Mouse (Mus musculus): Measurements from ENCODE around the gene Slc26a10. TPM values are rescaled to one million over a fixed set of nuclear protein-coding genes. Genes with fewer than 3 reads are reported as not detected.

Slc26a10 gene
- 0.80 and 1.3 TPM in 2 replicates for polyA plus RNA-seq (2014; fragmentation: Nextera tagmentation; extraction: Ambion mirVana)

DNA sequence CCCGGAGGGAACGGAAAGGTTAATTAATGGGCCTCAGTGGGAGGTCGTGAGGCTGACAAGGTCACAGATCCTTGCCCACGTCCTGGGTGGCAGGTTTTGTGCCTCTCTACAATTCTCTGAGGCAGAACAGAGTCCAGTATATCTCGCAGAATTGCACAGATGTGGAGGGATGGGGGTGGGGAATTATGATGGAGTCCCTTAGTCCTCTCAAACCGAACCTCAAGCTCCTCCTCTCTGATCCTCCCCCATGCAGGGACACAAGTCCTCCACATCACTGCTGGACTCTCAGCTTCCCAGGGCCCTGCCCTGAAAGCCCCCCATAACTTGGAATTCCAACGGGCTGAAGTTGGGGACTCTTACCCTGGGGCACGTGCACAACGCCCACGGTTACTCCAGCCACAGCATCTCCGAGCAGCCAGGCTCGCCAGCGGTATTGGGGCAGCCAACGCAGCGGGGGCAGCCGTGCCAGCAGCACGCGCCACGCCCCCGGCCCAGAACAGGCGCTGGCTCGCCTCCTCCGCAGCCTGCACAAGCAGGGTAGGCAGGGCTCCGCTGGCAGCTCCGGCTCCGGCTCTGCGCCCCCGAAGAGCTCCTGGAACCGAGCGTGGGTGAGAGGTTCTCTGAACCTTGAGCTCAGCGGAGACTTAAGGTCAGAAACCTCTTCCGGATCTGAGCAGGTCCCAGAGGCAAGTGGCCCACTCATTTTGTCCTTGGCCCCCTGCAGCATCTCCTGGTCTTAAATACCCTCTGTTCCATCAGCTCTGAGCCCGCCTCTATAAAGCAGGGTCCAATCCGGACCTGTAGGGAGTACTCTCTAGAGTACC, at the start of gene Slc26a10:
Gene Slc26a10 (minus strand): TSS at position 775 of the 824 bp plus-strand sequence.
- WGBS: 2% methylated on average over 34 of the region's 34 CpGs

DNA sequence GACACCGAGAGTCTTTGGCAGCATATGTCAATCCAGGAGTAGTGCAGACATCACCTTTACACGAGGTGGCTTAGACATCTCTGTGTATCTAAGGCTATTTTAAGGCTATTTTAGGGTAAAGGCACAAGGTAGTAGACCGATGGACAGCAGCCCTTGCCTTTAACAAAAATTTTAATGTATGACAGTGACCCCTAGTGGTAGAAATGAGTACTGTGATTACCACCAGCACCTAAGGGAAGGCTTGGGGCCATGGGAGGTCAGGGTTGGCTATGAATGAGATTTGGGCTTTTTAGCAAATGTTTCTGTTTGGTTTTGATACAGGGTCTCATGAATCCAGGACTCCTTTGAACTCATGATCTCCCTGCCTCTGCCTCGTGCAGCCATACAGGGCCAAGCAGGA, 48.5 kb upstream of the Slc26a10 start:
- H3K9ac ChIP-seq (replicated peaks; ENCODE audit: low read depth, low read length): no peak overlapping the region
- H3K4me3 ChIP-seq (ENCODE audit: low read depth, low read length): no peak overlapping the region
- 16% methylated on average over 4 of the region's 4 CpGs for WGBS
- H3K27me3 ChIP-seq (ENCODE audit: control insufficient read depth, insufficient read depth, low read length): no peaks in the 10 kb centered on the region
- no peaks in the 10 kb centered on the region for H3K9me3 ChIP-seq (ENCODE audit: control insufficient read depth, low read length)
- no peak; the same call in 1 of the 2 replicates for ATAC-seq (ENCODE audit: low read depth)
- H3K36me3 ChIP-seq (ENCODE audit: control insufficient read depth, insufficient read depth, low read length): peaks cover 50% of the 10 kb centered on the region
- no peak overlapping the region for H3K4me2 ChIP-seq (ENCODE audit: low read depth, low read length)
- H3K4me1 ChIP-seq (ENCODE audit: control insufficient read depth, insufficient read depth, low read length): no peaks in the 10 kb centered on the region
- no peak overlapping the region for H3K27ac ChIP-seq (ENCODE audit: low read depth, low read length)

More for the DNA sequence above, at the start of gene Slc26a10:
- no peak within 1 kb of the TSS for H3K27ac ChIP-seq (ENCODE audit: low read depth, low read length)
- H3K4me3 ChIP-seq (ENCODE audit: low read depth, low read length): peak within 1 kb of the TSS; percentile 10; the same call in 1 of the 2 replicates
- no peak within 1 kb of the TSS; the same call in 1 of the 2 replicates for H3K9ac ChIP-seq (replicated peaks; ENCODE audit: low read depth, low read length)
- peaks cover 20% of the 10 kb centered on the region for H3K4me1 ChIP-seq (ENCODE audit: control insufficient read depth, insufficient read depth, low read length)
- H3K27me3 ChIP-seq (ENCODE audit: control insufficient read depth, insufficient read depth, low read length): peaks cover 18% of the 10 kb centered on the region
- no peaks in the 10 kb centered on the region for H3K9me3 ChIP-seq (ENCODE audit: control insufficient read depth, low read length)
- peak within 1 kb of the TSS; percentile 35 for H3K4me2 ChIP-seq (ENCODE audit: low read depth, low read length)
- ATAC-seq (ENCODE audit: low read depth): no peak
- H3K36me3 ChIP-seq (ENCODE audit: control insufficient read depth, insufficient read depth, low read length): no peaks in the 10 kb centered on the region

DNA sequence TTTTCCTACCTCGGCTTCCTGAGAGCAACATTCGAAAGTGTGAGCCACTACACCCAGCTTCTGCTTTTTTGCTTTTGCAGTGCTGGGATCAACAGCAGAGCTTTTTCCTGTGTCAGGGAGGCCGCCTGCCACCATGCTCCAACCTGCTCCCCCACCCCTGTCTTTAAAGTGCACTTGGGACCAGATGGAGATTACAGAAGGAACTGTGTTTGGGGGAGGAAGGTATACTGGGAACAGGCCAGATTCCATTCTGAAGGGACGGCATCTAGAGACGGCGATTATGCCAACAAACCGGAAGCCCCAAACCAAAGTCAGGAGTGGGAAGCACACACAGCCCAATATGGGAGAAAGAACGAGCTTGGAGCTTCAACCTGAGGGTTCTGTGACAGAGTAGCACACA, 46.7 kb upstream of the Slc26a10 start:
- no peak overlapping the region for H3K27ac ChIP-seq (ENCODE audit: low read depth, low read length)
- 88% methylated on average over 8 of the region's 8 CpGs for WGBS
- H3K4me3 ChIP-seq (ENCODE audit: low read depth, low read length): no peak overlapping the region
- H3K27me3 ChIP-seq (ENCODE audit: control insufficient read depth, insufficient read depth, low read length): no peaks in the 10 kb centered on the region
- H3K4me2 ChIP-seq (ENCODE audit: low read depth, low read length): no peak overlapping the region
- no peaks in the 10 kb centered on the region for H3K4me1 ChIP-seq (ENCODE audit: control insufficient read depth, insufficient read depth, low read length)
- H3K36me3 ChIP-seq (ENCODE audit: control insufficient read depth, insufficient read depth, low read length): peaks cover 43% of the 10 kb centered on the region
- H3K9me3 ChIP-seq (ENCODE audit: control insufficient read depth, low read length): no peaks in the 10 kb centered on the region
- ATAC-seq (ENCODE audit: low read depth): no peak
- no peak overlapping the region for H3K9ac ChIP-seq (replicated peaks; ENCODE audit: low read depth, low read length)

DNA sequence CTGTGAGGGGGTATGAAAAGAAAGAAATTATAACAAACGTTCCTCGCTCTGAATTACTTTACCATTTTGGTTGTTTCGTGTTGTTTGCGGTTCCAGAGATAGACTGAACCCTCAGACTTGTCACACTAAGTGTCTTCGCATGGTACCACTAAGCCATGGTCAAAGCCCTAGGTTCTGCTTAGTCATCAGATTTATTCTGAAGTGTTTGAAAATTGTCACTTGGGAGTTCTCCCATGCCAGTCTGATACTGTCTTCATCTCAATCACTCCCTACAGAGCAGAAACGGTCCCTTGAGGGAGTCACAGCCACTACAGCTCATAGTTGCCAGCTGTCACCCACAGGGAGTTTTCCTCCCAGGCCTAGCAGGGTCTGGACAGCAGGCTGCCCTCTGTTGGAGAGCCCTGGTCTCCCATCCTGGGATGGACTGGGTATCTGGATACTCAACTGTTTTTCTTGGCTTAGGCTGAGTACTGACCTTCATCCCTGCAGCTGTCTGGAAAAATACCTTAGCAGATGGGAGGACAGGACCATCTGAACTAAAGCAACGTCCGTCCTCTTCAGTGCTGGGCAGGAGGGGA, 46.0 kb upstream of the Slc26a10 start:
- WGBS: 65% methylated on average over 8 of the region's 8 CpGs
- H3K9ac ChIP-seq (replicated peaks; ENCODE audit: low read depth, low read length): no peak overlapping the region
- no peak for ATAC-seq (ENCODE audit: low read depth)
- H3K4me2 ChIP-seq (ENCODE audit: low read depth, low read length): no peak overlapping the region
- H3K4me3 ChIP-seq (ENCODE audit: low read depth, low read length): no peak overlapping the region
- no peaks in the 10 kb centered on the region for H3K27me3 ChIP-seq (ENCODE audit: control insufficient read depth, insufficient read depth, low read length)
- H3K36me3 ChIP-seq (ENCODE audit: control insufficient read depth, insufficient read depth, low read length): peaks cover 38% of the 10 kb centered on the region
- H3K9me3 ChIP-seq (ENCODE audit: control insufficient read depth, low read length): no peaks in the 10 kb centered on the region
- no peaks in the 10 kb centered on the region for H3K4me1 ChIP-seq (ENCODE audit: control insufficient read depth, insufficient read depth, low read length)
- no peak overlapping the region for H3K27ac ChIP-seq (ENCODE audit: low read depth, low read length)

DNA sequence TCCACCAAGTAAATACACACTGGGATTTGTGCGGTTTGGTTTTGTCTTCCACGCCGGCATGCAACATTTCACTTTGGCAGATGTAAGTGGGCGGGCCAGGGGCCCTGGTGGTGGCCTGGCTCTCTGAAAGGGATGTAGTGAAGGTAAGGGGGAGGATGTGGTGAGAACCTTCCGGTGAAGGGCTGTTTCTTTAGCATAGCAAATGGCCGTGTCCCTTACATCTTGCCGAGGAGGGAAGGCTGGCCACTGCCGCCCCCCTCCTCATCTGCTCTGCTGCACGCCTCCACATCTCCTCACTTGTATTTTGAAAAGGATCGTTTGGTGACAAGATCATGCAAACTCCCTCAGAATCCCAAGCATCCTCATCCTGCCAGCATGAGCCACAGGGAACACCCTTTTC, 45.3 kb upstream of the Slc26a10 start:
- H3K4me3 ChIP-seq (ENCODE audit: low read depth, low read length): no peak overlapping the region
- no peaks in the 10 kb centered on the region for H3K4me1 ChIP-seq (ENCODE audit: control insufficient read depth, insufficient read depth, low read length)
- H3K9ac ChIP-seq (replicated peaks; ENCODE audit: low read depth, low read length): no peak overlapping the region
- H3K36me3 ChIP-seq (ENCODE audit: control insufficient read depth, insufficient read depth, low read length): peaks cover 33% of the 10 kb centered on the region
- no peak for ATAC-seq (ENCODE audit: low read depth)
- no peak overlapping the region for H3K27ac ChIP-seq (ENCODE audit: low read depth, low read length)
- no peak overlapping the region for H3K4me2 ChIP-seq (ENCODE audit: low read depth, low read length)
- WGBS: 13% methylated on average over 10 of the region's 10 CpGs
- H3K27me3 ChIP-seq (ENCODE audit: control insufficient read depth, insufficient read depth, low read length): no peaks in the 10 kb centered on the region
- H3K9me3 ChIP-seq (ENCODE audit: control insufficient read depth, low read length): no peaks in the 10 kb centered on the region

DNA sequence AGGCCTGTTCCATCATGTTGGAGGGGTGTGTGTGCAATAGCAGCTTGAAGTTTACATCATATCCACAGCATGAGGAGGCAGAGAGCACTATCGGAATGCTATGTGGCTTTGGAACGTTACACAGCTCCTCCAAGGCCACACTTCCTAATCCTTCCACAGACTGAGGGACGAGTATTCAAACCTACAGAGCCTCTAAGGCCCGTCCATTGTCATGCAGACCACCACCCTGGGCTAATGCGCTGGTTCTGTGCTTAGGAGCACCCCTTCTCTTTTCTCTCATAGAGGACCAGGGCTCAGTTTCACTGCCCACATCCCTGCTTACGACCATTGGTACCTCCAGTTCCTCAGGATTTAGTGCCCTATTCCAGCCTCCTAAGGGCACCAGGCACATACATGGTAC, 44.8 kb upstream of the Slc26a10 start:
- Histone ChIP-seq H3K4me2 (ENCODE audit: low read depth, low read length) (no peak overlapping the region), H3K9me3 (ENCODE audit: control insufficient read depth, low read length) (no peaks in the 10 kb centered on the region), H3K27me3 (ENCODE audit: control insufficient read depth, insufficient read depth, low read length) (no peaks in the 10 kb centered on the region), H3K4me1 (ENCODE audit: control insufficient read depth, insufficient read depth, low read length) (no peaks in the 10 kb centered on the region), H3K4me3 (ENCODE audit: low read depth, low read length) (no peak overlapping the region), H3K9ac (replicated peaks; ENCODE audit: low read depth, low read length) (no peak overlapping the region), H3K36me3 (ENCODE audit: control insufficient read depth, insufficient read depth, low read length) (peaks cover 28% of the 10 kb centered on the region), H3K27ac (ENCODE audit: low read depth, low read length) (no peak overlapping the region)
- ATAC-seq (ENCODE audit: low read depth): no peak
- 26% methylated on average over 6 of the region's 6 CpGs for WGBS

DNA sequence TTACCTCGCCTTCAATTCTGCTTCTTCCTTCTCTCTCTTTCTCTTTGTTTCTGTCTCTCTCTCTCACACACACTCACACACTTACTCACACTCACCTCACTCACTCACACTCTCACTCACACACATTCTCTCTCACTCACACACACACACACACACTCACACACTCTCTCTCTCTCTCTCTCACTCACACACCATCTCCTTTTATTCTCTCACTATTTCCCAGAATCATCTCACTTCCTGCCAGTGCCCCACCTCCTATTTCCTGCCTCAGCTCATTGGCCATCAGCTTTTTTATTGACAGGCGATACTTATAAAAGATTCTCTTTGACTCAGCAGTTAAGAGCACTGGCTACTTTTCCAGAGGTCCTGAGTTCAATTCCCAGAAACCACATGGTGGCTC, 37.9 kb upstream of the Slc26a10 start:
- H3K9me3 ChIP-seq (ENCODE audit: control insufficient read depth, low read length): no peaks in the 10 kb centered on the region
- H3K4me3 ChIP-seq (ENCODE audit: low read depth, low read length): no peak overlapping the region
- H3K9ac ChIP-seq (replicated peaks; ENCODE audit: low read depth, low read length): no peak overlapping the region
- no peak for ATAC-seq (ENCODE audit: low read depth)
- no peaks in the 10 kb centered on the region for H3K27me3 ChIP-seq (ENCODE audit: control insufficient read depth, insufficient read depth, low read length)
- H3K4me1 ChIP-seq (ENCODE audit: control insufficient read depth, insufficient read depth, low read length): no peaks in the 10 kb centered on the region
- WGBS: 87% methylated on average over 2 of the region's 2 CpGs
- H3K27ac ChIP-seq (ENCODE audit: low read depth, low read length): no peak overlapping the region
- no peak overlapping the region for H3K4me2 ChIP-seq (ENCODE audit: low read depth, low read length)
- no peaks in the 10 kb centered on the region for H3K36me3 ChIP-seq (ENCODE audit: control insufficient read depth, insufficient read depth, low read length)

DNA sequence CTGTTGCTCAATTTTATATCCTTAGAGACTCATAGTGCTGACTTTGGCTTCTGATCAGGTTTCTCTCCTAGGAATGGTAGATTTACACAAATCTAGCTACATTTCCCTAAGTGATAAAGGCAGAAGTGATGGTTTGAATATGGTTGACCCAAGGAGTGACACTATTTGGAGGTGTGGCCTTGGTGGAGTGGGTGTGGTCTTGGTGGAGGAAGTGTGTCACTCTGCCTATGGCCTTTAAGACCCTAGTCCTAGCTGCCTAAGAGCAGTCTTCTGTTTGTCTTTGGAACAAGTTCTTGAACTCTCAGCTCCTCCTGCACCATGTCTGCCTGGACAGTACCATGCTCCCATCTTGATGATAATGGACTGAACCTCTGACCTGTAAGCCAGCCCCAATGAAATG, 36.7 kb upstream of the Slc26a10 start:
- Histone ChIP-seq H3K36me3 (ENCODE audit: control insufficient read depth, insufficient read depth, low read length) (no peaks in the 10 kb centered on the region), H3K4me2 (ENCODE audit: low read depth, low read length) (no peak overlapping the region), H3K27ac (ENCODE audit: low read depth, low read length) (no peak overlapping the region), H3K27me3 (ENCODE audit: control insufficient read depth, insufficient read depth, low read length) (no peaks in the 10 kb centered on the region), H3K9ac (replicated peaks; ENCODE audit: low read depth, low read length) (no peak overlapping the region), H3K4me3 (ENCODE audit: low read depth, low read length) (no peak overlapping the region), H3K4me1 (ENCODE audit: control insufficient read depth, insufficient read depth, low read length) (no peaks in the 10 kb centered on the region), H3K9me3 (ENCODE audit: control insufficient read depth, low read length) (no peaks in the 10 kb centered on the region)
- ATAC-seq (ENCODE audit: low read depth): no peak

DNA sequence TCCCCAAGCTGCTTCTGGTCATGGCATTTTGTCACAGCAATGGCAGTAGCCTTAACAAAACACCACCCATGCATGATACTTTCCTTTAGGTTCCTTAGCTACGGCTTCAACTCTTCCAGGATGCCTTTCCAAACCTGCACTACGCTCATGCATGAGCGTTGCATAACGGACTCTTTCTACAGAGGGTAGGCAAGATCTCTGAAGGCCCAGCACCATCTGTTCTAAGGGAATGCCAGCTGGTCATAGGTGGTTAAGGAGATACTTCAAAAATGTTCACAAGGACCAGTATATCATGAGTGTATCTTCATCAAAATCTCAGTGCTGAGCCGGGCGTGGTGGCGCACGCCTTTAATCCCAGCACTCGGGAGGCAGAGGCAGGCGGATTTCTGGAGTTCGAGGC, 36.0 kb upstream of the Slc26a10 start:
- no peaks in the 10 kb centered on the region for H3K27me3 ChIP-seq (ENCODE audit: control insufficient read depth, insufficient read depth, low read length)
- no peaks in the 10 kb centered on the region for H3K36me3 ChIP-seq (ENCODE audit: control insufficient read depth, insufficient read depth, low read length)
- H3K9me3 ChIP-seq (ENCODE audit: control insufficient read depth, low read length): no peaks in the 10 kb centered on the region
- no peak overlapping the region for H3K4me2 ChIP-seq (ENCODE audit: low read depth, low read length)
- ATAC-seq (ENCODE audit: low read depth): no peak
- no peak overlapping the region for H3K9ac ChIP-seq (replicated peaks; ENCODE audit: low read depth, low read length)
- no peaks in the 10 kb centered on the region for H3K4me1 ChIP-seq (ENCODE audit: control insufficient read depth, insufficient read depth, low read length)
- WGBS: 94% methylated on average over 11 of the region's 11 CpGs
- no peak overlapping the region for H3K4me3 ChIP-seq (ENCODE audit: low read depth, low read length)
- H3K27ac ChIP-seq (ENCODE audit: low read depth, low read length): no peak overlapping the region
